Mouse (Mus musculus) embryonic facial prominence, embryonic 11.5 days (tissue): ENCODE data around the gene Rtn3. TPM values are rescaled to one million over a fixed set of nuclear protein-coding genes. Genes with fewer than 3 reads are reported as not detected.

Experiments used
- ATAC-seq: fragments of 200-750 bp; cut with Nextera tagmentation; replicated peaks from 2 replicates; pipeline ENCODE4 v1.8.0; 2017; ENCODE audit warnings: low read depth; ENCODE audit not compliant: insufficient number of reproducible peaks, low FRiP score, low TSS enrichment
- DNase-seq: peaks from one replicate; pipeline ENCODE4 v3.0.0-alpha.2; 2015; ENCODE audit warnings: low spot score
- H3K27ac ChIP-seq: fragments of 300-500 bp; sonication (generic); replicated peaks from 2 replicates; pipeline ENCODE4 v1.5.1; 2014; ENCODE audit warnings: mild to moderate bottlenecking, low read depth, low read length, control low read depth
- H3K27me3 ChIP-seq: fragments of 300-500 bp; sonication (generic); 2 replicates; pipeline ENCODE4 v1.6.1; 2014; ENCODE audit warnings: mild to moderate bottlenecking, low read length, moderate library complexity, mixed read lengths; ENCODE audit not compliant: control insufficient read depth, insufficient read depth
- H3K36me3 ChIP-seq: fragments of 300-500 bp; sonication (generic); replicated peaks from 2 replicates; pipeline ENCODE4 v1.6.1; 2014; ENCODE audit warnings: low read depth, mild to moderate bottlenecking, low read length, moderate library complexity, mixed read lengths; ENCODE audit not compliant: control insufficient read depth, insufficient read depth
- H3K4me1 ChIP-seq: fragments of 300-500 bp; sonication (generic); 2 replicates; pipeline ENCODE4 v1.6.1; 2014; ENCODE audit warnings: low read length, mixed read lengths; ENCODE audit not compliant: control insufficient read depth, insufficient read depth
- H3K4me2 ChIP-seq: fragments of 300-500 bp; sonication (generic); 2 replicates; pipeline ENCODE4 v1.6.1; 2014; ENCODE audit warnings: low read depth, mild to moderate bottlenecking, control low read depth, low read length, moderate library complexity
- H3K4me3 ChIP-seq: fragments of 300-500 bp; sonication (generic); 2 replicates; pipeline ENCODE4 v1.5.1; 2014; ENCODE audit warnings: low read depth, low read length, control low read depth
- H3K9ac ChIP-seq: fragments of 300-500 bp; sonication (generic); replicated peaks from 2 replicates; pipeline ENCODE4 v1.6.1; 2014; ENCODE audit warnings: mild to moderate bottlenecking, control low read depth, low read length
- H3K9me3 ChIP-seq: fragments of 300-500 bp; sonication (generic); replicated peaks from 2 replicates; pipeline ENCODE4 v1.6.1; 2016; ENCODE audit warnings: mild to moderate bottlenecking, low read length, inconsistent platforms, mixed read lengths; ENCODE audit not compliant: control insufficient read depth
- WGBS: fragments of 180-500 bp; shearing (Covaris S2); extraction: QIAGEN DNeasy Blood & Tissue Kit; methylation state at CpG from one replicate; pipeline ENCODE4 v1.1.7; 2014; 5-methylcytosine and 5-hydroxymethylcytosine counted together
- polyA plus RNA-seq: library from polyadenylated mRNA; unstranded; fragments of >200 nt; fragmentation: Nextera tagmentation; extraction: Ambion mirVana; gene quantifications from 2 replicates; pipeline ENCODE4 v1.2.1, GENCODE M21; 2014

Rtn3 gene
- polyA plus RNA-seq, 1 experiment from 2014 or later = 156 TPM

DNA sequence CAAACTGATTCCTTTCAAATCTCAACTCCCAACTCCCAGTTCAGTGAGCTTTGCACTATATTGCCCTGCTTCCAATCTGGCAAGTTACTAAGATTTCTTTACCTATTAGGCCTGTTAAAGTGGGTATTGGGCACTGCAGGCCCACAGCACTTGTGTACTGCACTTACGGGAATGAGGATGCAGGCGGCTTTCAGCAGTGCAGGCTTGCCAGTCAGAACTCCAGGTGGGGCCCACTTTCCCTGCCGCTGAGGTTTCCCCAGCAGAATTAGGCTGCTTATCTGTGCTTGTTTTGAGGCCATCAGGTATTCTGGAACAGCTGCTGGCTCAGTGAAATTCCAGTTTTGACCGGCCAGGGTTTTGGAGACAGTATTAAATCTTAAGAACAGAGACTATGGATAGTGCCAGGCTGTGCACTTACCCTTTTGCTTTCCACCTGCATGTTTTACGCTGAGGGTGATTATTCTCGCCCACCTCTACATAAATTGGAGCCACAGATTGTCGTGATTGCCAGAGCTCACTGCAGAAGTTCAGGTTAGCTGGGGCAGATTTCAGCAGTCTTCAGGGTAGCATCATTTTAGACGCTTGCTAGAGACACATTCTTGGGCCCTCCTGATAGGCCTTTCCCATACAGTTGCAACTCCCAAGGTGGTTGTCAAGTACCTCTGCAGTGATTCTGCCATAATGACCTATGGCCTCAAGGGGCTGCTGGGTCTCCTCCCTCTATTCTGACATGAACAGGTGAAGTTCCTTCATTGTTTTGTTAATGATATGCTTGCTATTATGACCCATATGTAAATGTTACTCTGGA lies 58.3 kb downstream of the Rtn3 start:
- peaks cover 13% of the 10 kb centered on the region for H3K36me3 ChIP-seq
- no peak overlapping the region for H3K27ac ChIP-seq
- no peak for ATAC-seq
- 70% methylated on average over 8 of the region's 8 CpGs for WGBS
- H3K4me3 ChIP-seq = no peak overlapping the region
- no peak for DNase-seq
- peaks cover 32% of the 10 kb centered on the region for H3K4me1 ChIP-seq
- no peaks in the 10 kb centered on the region for H3K27me3 ChIP-seq
- H3K9ac ChIP-seq = no peak overlapping the region
- H3K4me2 ChIP-seq = no peak overlapping the region
- H3K9me3 ChIP-seq = no peaks in the 10 kb centered on the region

DNA sequence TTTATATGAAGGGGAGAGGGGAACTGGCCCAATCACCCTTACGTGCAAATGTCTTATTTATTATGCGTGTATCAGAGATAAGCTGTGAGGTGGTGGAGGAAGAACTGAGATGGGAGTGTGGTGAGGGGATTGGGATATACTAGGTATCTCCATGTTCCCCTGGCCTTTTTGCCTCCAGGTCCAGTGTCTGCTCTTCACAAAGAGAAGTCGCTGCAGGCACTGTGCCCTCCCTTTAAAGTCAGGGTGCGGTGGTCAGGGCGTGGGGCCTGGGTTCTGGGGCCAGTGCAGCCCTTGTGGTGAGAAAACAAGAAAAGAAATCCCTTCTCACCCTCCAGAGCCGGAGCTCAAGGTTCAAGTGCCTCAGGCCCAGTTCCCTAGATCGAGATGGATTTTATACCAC lies 59.0 kb downstream of the Rtn3 start:
- Histone ChIP-seq H3K36me3 (peaks cover 13% of the 10 kb centered on the region), H3K4me2 (no peak overlapping the region), H3K9me3 (no peaks in the 10 kb centered on the region), H3K27me3 (no peaks in the 10 kb centered on the region), H3K9ac (no peak overlapping the region), H3K27ac (no peak overlapping the region), H3K4me1 (peaks cover 32% of the 10 kb centered on the region), H3K4me3 (no peak overlapping the region)
- no peak for DNase-seq
- ATAC-seq = no peak
- 70% methylated on average over 7 of the region's 7 CpGs for WGBS

DNA sequence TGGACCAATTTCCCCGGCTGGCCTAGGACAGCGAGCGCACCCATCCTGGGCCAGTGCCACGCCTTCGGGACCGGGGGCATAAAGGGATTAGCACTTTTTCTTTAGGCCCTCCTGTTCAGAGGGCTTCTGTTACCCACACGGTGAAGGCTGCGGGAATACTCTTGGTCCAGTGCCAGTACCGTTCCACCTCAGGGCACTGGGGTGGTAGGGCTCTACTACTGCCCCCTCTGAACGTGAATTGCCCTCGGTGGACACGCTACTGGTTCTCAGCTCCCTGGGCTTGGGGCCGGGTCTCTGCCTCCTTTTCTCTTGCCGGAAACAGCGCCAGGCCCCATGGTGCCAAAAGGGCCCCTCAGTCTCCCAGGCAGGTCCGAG lies 59.4 kb downstream of the Rtn3 start:
- H3K9ac ChIP-seq = peak overlapping the region; percentile 48
- H3K36me3 ChIP-seq = peaks cover 13% of the 10 kb centered on the region
- DNase-seq (no peak), ATAC-seq (peak; percentile 17)
- H3K27ac ChIP-seq = no peak overlapping the region
- 38% methylated on average over 16 of the region's 16 CpGs for WGBS
- H3K9me3 ChIP-seq = no peaks in the 10 kb centered on the region
- H3K27me3 ChIP-seq = no peaks in the 10 kb centered on the region
- H3K4me1 ChIP-seq = peaks cover 32% of the 10 kb centered on the region
- no peak overlapping the region; the same call in none of the 2 replicates for H3K4me2 ChIP-seq
- H3K4me3 ChIP-seq = no peak overlapping the region

DNA sequence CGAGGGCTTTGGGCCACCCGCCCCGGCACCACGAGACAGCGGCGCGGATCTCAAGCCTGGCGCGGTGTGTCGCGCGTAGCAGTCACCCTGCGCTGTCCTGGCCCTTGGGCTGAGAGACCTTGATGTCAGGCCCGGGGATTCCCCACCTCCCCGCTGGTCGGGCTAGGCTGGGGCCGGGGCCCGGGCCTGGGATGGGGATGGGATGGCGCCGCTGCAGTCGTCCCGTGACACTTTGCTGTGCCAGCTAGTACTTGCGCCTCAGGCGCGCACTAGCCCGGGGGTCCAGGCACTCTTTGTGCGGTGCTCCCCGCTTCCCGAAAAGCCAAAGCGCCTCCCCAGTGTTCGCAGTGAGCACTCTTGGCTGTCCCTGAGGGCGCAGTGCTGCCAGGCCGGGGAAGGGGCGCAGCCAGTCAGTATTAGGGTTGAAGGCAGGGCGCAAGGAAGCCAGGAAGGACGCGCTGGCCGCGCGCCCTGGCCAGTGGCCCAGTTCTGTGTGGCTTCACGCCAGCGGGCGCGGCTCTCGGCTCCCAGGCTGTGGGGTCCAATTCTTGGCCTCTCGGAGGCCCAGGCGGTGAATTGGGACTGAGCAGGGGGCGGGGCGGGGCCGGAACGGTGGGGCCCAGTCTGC lies 59.9 kb downstream of the Rtn3 start:
- ATAC-seq (peak; percentile 19), DNase-seq (no peak)
- no peaks in the 10 kb centered on the region for H3K9me3 ChIP-seq
- H3K4me1 ChIP-seq = peaks cover 32% of the 10 kb centered on the region
- WGBS = 24% methylated on average over 51 of the region's 51 CpGs
- peak overlapping the region; percentile 48 for H3K9ac ChIP-seq
- peak overlapping the region; percentile 27 for H3K4me2 ChIP-seq
- H3K36me3 ChIP-seq = peaks cover 13% of the 10 kb centered on the region
- H3K4me3 ChIP-seq = 0 out of 2 replicates have a peak overlapping the region, but pooled peaks have one; percentile 4
- no peak overlapping the region for H3K27ac ChIP-seq
- no peaks in the 10 kb centered on the region for H3K27me3 ChIP-seq

DNA sequence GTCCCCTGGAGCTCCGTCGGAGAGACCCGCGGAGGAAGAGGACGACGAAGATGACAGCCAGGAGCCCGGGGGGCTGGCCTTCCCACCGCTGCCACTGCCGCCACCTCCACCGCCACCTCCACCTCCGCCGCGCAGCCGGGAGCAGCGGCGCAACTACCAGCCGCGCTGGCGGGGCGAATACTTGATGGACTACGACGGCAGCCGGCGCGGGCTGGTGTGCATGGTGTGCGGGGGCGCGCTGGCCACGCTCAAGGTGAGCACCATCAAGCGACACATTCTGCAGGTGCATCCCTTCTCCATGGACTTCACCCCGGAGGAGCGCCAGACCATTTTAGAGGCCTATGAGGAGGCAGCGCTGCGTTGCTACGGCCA lies 60.4 kb downstream of the Rtn3 start:
- 11% methylated on average over 26 of the region's 35 CpGs for WGBS
- peaks cover 32% of the 10 kb centered on the region for H3K4me1 ChIP-seq
- H3K4me3 ChIP-seq = peak overlapping the region; percentile 4; the same call in 1 of the 2 replicates
- H3K27ac ChIP-seq = no peak overlapping the region
- H3K4me2 ChIP-seq = peak overlapping the region; percentile 42
- ATAC-seq (peak; percentile 16; the same call in 1 of the 2 replicates), DNase-seq (peak; percentile 35)
- no peaks in the 10 kb centered on the region for H3K9me3 ChIP-seq
- H3K9ac ChIP-seq = peak overlapping the region; percentile 48
- H3K36me3 ChIP-seq = peaks cover 13% of the 10 kb centered on the region
- H3K27me3 ChIP-seq = no peaks in the 10 kb centered on the region

DNA sequence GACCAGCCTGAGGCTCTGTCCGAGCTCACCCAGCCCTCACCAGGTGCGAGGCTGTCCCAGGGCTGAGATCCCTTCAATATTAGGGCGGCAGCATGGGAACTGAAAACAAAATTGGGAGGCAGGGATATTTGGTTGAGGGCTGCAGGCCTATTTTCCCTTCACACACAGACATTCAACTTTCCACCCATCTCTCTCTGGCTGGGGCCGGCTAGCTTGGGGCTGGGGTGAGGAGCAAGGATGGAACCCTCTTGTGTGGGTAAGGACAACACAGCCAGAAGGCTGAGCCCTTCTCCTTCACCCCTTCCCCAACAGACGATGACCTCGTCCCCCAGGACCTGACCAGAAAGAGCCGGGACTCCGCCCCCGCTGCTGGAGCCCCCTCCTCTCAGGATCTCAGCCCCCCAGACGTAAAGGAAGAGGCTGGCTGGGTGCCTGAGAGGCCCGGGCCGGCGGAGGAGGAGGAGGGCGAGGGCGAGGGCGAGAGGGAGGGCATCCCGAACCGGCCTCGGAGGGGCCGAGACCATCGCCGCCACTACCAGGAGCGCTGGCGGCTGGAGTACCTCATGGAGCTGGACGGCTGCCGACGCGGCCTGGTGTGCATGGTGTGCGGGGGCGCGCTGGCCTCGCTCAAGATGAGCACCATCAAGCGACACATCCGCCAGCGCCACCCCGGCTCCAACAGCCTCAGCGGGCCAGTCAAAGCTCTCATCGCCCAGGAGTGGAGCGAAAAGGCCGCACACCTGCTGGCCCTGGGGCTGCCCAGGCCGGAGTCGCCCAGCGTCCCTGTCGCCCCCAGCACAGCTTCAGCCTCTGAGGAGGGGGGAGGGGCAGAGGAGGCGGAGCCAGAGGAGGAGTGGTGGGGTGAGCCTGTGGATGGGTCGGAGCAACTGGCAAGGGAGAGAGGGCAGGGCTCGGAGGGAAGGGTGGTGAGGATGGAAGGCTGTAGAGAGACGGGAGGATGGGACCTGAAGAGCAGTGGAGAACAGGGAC lies 61.2 kb downstream of the Rtn3 start:
- Histone ChIP-seq H3K4me3 (peak overlapping the region; percentile 17; the same call in 1 of the 2 replicates), H3K27ac (peak overlapping the region; percentile 52; the same call in 1 of the 2 replicates), H3K36me3 (peaks cover 13% of the 10 kb centered on the region), H3K9ac (peak overlapping the region; percentile 48), H3K27me3 (no peaks in the 10 kb centered on the region), H3K9me3 (no peaks in the 10 kb centered on the region), H3K4me2 (peak overlapping the region; percentile 42), H3K4me1 (peaks cover 32% of the 10 kb centered on the region)
- WGBS = 10% methylated on average over 44 of the region's 48 CpGs
- DNase-seq (peak; percentile 68), ATAC-seq (peak; percentile 35)

DNA sequence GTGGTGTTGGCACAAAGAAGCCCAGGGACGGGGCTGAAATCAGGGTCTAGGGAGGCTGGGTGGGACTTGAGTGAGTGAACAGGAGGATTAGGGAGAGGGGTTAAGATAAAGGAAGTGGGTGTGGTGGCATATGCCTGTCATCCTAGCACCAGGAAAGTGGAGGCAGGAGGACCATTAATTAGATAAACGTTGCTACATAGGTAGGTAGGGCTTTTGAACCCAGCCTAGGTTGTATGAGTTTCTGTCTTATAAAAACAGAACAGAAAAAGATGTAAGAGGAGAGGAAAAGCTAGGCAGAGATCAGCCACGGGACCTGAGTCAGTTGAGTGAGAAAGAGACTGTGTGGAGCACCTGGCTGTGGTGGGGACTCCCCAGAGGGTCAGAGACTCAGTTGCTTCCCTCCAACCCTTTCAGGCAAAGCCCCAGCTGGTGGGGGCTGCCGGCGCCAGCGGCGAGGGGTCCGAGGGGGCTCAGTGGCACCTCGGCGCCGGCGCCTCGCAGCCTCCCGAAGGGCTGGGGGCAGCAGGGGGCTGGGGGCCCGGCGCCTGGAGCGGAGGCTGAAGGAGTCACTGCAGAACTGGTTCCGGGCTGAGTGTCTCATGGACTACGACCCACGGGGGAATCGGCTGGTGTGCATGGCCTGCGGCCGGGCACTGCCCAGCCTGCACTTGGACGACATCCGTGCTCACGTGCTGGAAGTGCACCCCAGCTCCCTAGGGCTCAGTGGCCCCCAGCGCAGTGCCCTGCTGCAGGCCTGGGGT lies 62.1 kb downstream of the Rtn3 start:
- ATAC-seq (no peak), DNase-seq (no peak)
- 42% methylated on average over 20 of the region's 27 CpGs for WGBS
- H3K4me1 ChIP-seq = peaks cover 32% of the 10 kb centered on the region
- H3K9me3 ChIP-seq = no peaks in the 10 kb centered on the region
- peak overlapping the region; percentile 28 for H3K9ac ChIP-seq
- peaks cover 13% of the 10 kb centered on the region for H3K36me3 ChIP-seq
- 0 out of 2 replicates have a peak overlapping the region, but pooled peaks have one; percentile 1 for H3K4me3 ChIP-seq
- H3K4me2 ChIP-seq = peak overlapping the region; percentile 42
- 0 out of 2 replicates have a peak overlapping the region, but pooled peaks have one; percentile 8 for H3K27ac ChIP-seq
- no peaks in the 10 kb centered on the region for H3K27me3 ChIP-seq
